Mouse (Mus musculus) neural tube, embryonic 13.5 days (tissue): ENCODE results near the gene Rpl38. TPM values are rescaled to one million over a fixed set of nuclear protein-coding genes. Genes with fewer than 3 reads are reported as not detected.

Experiments
- ATAC-seq: fragments of 200-750 bp; cut with Nextera tagmentation; 2 replicates; pipeline ENCODE4 v1.8.0; 2017; ENCODE audit warnings: low read depth, mild to moderate bottlenecking, moderate TSS enrichment, moderate library complexity
- H3K27ac ChIP-seq: fragments of 300-500 bp; sonication (generic); replicated peaks from 2 replicates; pipeline ENCODE4 v1.5.1; 2015; ENCODE audit warnings: moderate library complexity, mild to moderate bottlenecking, inconsistent platforms
- H3K27me3 ChIP-seq: fragments of 300-500 bp; sonication (generic); 2 replicates; pipeline ENCODE4 v1.6.1; 2015; ENCODE audit warnings: mild to moderate bottlenecking, inconsistent platforms
- H3K36me3 ChIP-seq: fragments of 300-500 bp; sonication (generic); 2 replicates; pipeline ENCODE4 v1.6.1; 2015; ENCODE audit warnings: mild to moderate bottlenecking, inconsistent platforms
- H3K4me1 ChIP-seq: fragments of 300-500 bp; sonication (generic); replicated peaks from 2 replicates; pipeline ENCODE4 v1.6.1; 2015; ENCODE audit warnings: inconsistent platforms
- H3K4me2 ChIP-seq: fragments of 300-500 bp; sonication (generic); 2 replicates; pipeline ENCODE4 v1.6.1; 2015; ENCODE audit warnings: inconsistent platforms, mild to moderate bottlenecking, moderate library complexity
- H3K4me3 ChIP-seq: fragments of 300-500 bp; sonication (generic); 2 replicates; pipeline ENCODE4 v1.5.1; 2015; ENCODE audit warnings: mild to moderate bottlenecking, inconsistent platforms
- H3K9ac ChIP-seq: fragments of 300-500 bp; sonication (generic); 2 replicates; pipeline ENCODE4 v1.6.1; 2015; ENCODE audit warnings: moderate library complexity, mild to moderate bottlenecking, inconsistent platforms
- H3K9me3 ChIP-seq: fragments of 300-500 bp; sonication (generic); 2 replicates; pipeline ENCODE4 v1.6.1; 2016; ENCODE audit warnings: inconsistent platforms
- WGBS: fragments of 180-500 bp; shearing (Covaris S2); methylation state at CpG from one replicate; pipeline ENCODE4 v1.1.7; 2015; 5-methylcytosine and 5-hydroxymethylcytosine counted together
- polyA plus RNA-seq: library from polyadenylated mRNA; unstranded; fragments of >200 nt; fragmentation: Nextera tagmentation; extraction: Ambion mirVana; gene quantifications from 2 replicates; pipeline ENCODE4 v1.2.1, GENCODE M21; 2015

The Rpl38 gene
- polyA plus RNA-seq = 821 and 850 TPM in 2 replicates

GRCm38 (mm10) chr11:114668301-114668710, at the start of gene Rpl38:
Gene Rpl38, plus strand, starts transcription at chr11:114668524.
- under 1% methylated on average over 21 of the region's 21 CpGs for WGBS
- peak within 1 kb of the TSS; percentile 78 for H3K4me3 ChIP-seq
- peak within 1 kb of the TSS; percentile 93 for H3K9ac ChIP-seq
- H3K9me3 ChIP-seq = no peaks in the 10 kb centered on the region
- peak within 1 kb of the TSS; percentile 77 for H3K4me2 ChIP-seq
- peak within 1 kb of the TSS; percentile 94 for H3K27ac ChIP-seq
- peaks cover 3% of the 10 kb centered on the region; the same call in 1 of the 2 replicates for H3K27me3 ChIP-seq
- ATAC-seq = peak; percentile 86
- H3K4me1 ChIP-seq = peaks cover 44% of the 10 kb centered on the region
- peaks cover 34% of the 10 kb centered on the region for H3K36me3 ChIP-seq

GRCm38 (mm10) chr11:114618697-114619417, 49.5 kb upstream of the Rpl38 start:
- WGBS = 35% methylated on average over 17 of the region's 17 CpGs
- H3K4me3 ChIP-seq = no peak overlapping the region
- no peak overlapping the region for H3K4me2 ChIP-seq
- no peak for ATAC-seq
- no peaks in the 10 kb centered on the region for H3K27me3 ChIP-seq
- H3K4me1 ChIP-seq = peaks cover 3% of the 10 kb centered on the region; the same call in 1 of the 2 replicates
- H3K27ac ChIP-seq = no peak overlapping the region
- no peaks in the 10 kb centered on the region for H3K9me3 ChIP-seq
- no peak overlapping the region for H3K9ac ChIP-seq
- H3K36me3 ChIP-seq = no peaks in the 10 kb centered on the region

GRCm38 (mm10) chr11:114626071-114626690, 42.1 kb upstream of the Rpl38 start:
- no peaks in the 10 kb centered on the region for H3K36me3 ChIP-seq
- H3K9me3 ChIP-seq = 0 out of 2 replicates have a peak, but pooled peaks cover 4% of the 10 kb centered on the region
- 0 out of 2 replicates have a peak overlapping the region, but pooled peaks have one; percentile 13 for H3K27ac ChIP-seq
- no peak overlapping the region for H3K4me3 ChIP-seq
- ATAC-seq = no peak
- no peak overlapping the region for H3K4me2 ChIP-seq
- H3K9ac ChIP-seq = no peak overlapping the region
- H3K27me3 ChIP-seq = 0 out of 2 replicates have a peak, but pooled peaks cover 8% of the 10 kb centered on the region
- peaks cover 9% of the 10 kb centered on the region for H3K4me1 ChIP-seq
- 29% methylated on average over 13 of the region's 13 CpGs for WGBS

DNA sequence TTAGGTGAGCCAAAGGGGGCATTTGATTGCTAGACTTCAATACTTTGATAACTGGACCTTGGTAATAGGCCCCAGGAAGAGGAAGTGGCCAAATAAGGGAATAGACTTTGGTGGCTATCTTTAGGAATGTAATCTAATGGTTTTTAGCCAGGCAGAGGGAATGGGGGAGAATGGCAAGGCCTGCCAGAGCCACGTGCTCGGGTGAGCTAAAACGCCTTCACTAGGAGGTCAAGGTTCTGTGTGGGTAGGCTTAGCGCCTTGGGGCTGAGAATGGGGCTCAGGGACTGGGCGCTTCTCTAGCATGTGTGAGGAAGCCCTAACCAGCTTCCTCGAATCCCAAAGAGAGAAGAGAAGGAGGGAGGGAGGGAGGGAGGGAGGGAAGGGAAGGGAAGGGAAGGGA, 41.3 kb upstream of the Rpl38 start:
- no peak overlapping the region for H3K4me2 ChIP-seq
- no peaks in the 10 kb centered on the region for H3K36me3 ChIP-seq
- no peak overlapping the region for H3K4me3 ChIP-seq
- H3K4me1 ChIP-seq = peaks cover 9% of the 10 kb centered on the region
- ATAC-seq = no peak
- WGBS = 88% methylated on average over 5 of the region's 6 CpGs
- H3K27me3 ChIP-seq = 0 out of 2 replicates have a peak, but pooled peaks cover 8% of the 10 kb centered on the region
- no peak overlapping the region for H3K9ac ChIP-seq
- H3K27ac ChIP-seq = no peak overlapping the region
- H3K9me3 ChIP-seq = 0 out of 2 replicates have a peak, but pooled peaks cover 4% of the 10 kb centered on the region

DNA sequence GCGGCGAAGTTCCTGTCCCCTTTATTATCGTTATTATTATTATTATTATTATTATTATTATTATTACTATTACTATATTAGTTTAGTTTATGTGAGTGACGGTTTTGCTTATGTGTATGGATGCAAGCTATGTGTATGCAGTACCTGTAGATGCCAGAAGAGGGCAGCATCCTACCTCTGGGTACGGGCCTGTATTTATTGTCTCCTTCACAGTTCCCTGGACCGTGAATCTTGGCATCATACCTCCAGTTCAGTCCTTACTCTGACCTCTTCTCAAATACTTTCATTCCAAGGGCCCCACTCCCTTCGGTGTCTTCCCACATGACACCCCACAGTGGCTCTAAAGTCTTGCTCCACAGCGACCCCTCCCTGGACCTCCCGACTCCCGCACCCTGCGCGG, 40.3 kb upstream of the Rpl38 start:
- Histone ChIP-seq H3K9me3 (0 out of 2 replicates have a peak, but pooled peaks cover 4% of the 10 kb centered on the region), H3K4me1 (peaks cover 9% of the 10 kb centered on the region), H3K27ac (no peak overlapping the region), H3K27me3 (0 out of 2 replicates have a peak, but pooled peaks cover 8% of the 10 kb centered on the region), H3K4me2 (no peak overlapping the region), H3K4me3 (no peak overlapping the region), H3K9ac (no peak overlapping the region), H3K36me3 (no peaks in the 10 kb centered on the region)
- 75% methylated on average over 12 of the region's 12 CpGs for WGBS
- ATAC-seq = no peak

DNA sequence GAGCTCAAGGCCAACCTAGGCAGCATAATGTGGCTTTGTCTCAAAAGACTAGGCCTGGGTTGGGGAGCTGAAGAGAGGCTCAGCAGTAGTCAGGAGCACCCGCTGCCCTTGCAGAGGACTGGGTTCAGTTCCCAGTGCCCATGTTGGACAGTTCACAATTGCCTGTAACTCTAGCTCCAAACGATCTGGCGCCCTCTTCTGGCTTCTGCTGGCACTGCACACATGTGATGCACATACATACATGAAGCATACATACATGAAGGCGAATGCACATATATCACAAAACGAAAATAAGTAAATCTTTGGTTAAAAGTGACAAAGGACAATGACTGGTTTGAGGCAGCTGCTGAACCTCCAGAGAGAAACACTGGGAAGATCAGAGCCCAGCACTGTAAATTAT, 38.3 kb upstream of the Rpl38 start:
- no peak overlapping the region for H3K27ac ChIP-seq
- H3K36me3 ChIP-seq = no peaks in the 10 kb centered on the region
- 0 out of 2 replicates have a peak, but pooled peaks cover 4% of the 10 kb centered on the region for H3K9me3 ChIP-seq
- no peak overlapping the region for H3K9ac ChIP-seq
- no peak overlapping the region for H3K4me3 ChIP-seq
- no peak overlapping the region for H3K4me2 ChIP-seq
- 84% methylated on average over 5 of the region's 5 CpGs for WGBS
- peaks cover 9% of the 10 kb centered on the region for H3K4me1 ChIP-seq
- H3K27me3 ChIP-seq = peaks cover 10% of the 10 kb centered on the region; the same call in 1 of the 2 replicates
- ATAC-seq = no peak

DNA sequence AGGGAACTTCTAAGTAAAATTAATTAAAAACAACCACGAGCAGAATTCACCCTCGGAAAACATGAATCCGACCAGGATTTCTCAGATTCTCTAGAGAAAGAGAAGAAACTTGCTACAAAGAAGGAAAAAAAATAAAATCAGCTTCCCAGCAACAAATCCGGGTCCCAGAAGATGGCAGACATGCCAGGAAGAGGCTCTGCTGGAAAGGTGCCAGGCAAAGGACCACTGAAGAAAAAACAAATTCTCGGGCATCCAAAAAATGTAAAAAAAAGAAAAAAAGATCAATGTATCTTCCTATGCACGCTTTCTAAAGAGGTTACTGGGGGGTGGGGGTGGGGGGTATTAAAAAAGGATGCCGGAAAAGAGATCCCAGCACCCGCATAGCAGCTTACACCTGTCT, 36.1 kb upstream of the Rpl38 start:
- Histone ChIP-seq H3K9me3 (0 out of 2 replicates have a peak, but pooled peaks cover 4% of the 10 kb centered on the region), H3K9ac (no peak overlapping the region), H3K27ac (no peak overlapping the region), H3K4me3 (no peak overlapping the region), H3K4me2 (no peak overlapping the region), H3K27me3 (peaks cover 9% of the 10 kb centered on the region), H3K4me1 (peaks cover 15% of the 10 kb centered on the region), H3K36me3 (no peaks in the 10 kb centered on the region)
- WGBS = 78% methylated on average over 8 of the region's 8 CpGs
- ATAC-seq = no peak

DNA sequence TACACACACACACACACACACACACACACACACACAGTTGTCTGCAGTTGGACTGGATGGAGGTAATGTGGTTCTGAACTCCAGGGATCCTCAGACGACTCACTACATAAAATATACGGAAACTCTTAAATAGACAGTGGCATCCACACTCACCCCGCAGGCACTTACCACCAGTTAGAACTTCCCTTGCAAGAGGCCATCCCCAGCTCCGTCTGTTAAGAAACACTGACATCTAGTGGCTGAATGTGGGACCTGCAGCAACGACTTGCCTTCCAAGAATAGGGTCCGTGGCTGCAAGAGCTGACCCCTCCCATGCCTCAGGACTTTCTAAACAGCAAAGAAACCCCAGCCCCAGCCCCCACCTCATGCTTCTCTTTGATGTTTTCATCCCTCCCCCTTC, 32.0 kb upstream of the Rpl38 start:
- Histone ChIP-seq H3K4me1 (peaks cover 32% of the 10 kb centered on the region), H3K4me3 (no peak overlapping the region), H3K27me3 (peaks cover 32% of the 10 kb centered on the region), H3K27ac (no peak overlapping the region), H3K9me3 (no peaks in the 10 kb centered on the region), H3K9ac (0 out of 2 replicates have a peak overlapping the region, but pooled peaks have one; percentile 9), H3K36me3 (no peaks in the 10 kb centered on the region), H3K4me2 (peak overlapping the region; percentile 29)
- 0% methylated on average over 6 of the region's 6 CpGs for WGBS
- ATAC-seq = peak; percentile 77

GRCm38 (mm10) chr11:114636727-114637505, 31.4 kb upstream of the Rpl38 start:
- no peak overlapping the region for H3K27ac ChIP-seq
- H3K9me3 ChIP-seq = no peaks in the 10 kb centered on the region
- no peak overlapping the region for H3K4me3 ChIP-seq
- H3K27me3 ChIP-seq = peaks cover 32% of the 10 kb centered on the region
- peak; percentile 49 for ATAC-seq
- no peaks in the 10 kb centered on the region for H3K36me3 ChIP-seq
- peak overlapping the region; percentile 29 for H3K4me2 ChIP-seq
- 56% methylated on average over 35 of the region's 35 CpGs for WGBS
- H3K9ac ChIP-seq = peak overlapping the region; percentile 34; the same call in 1 of the 2 replicates
- peaks cover 32% of the 10 kb centered on the region for H3K4me1 ChIP-seq

- Histone ChIP-seq H3K27me3 (peaks cover 25% of the 10 kb centered on the region), H3K4me1 (peaks cover 32% of the 10 kb centered on the region), H3K36me3 (no peaks in the 10 kb centered on the region), H3K9ac (no peak overlapping the region), H3K9me3 (no peaks in the 10 kb centered on the region), H3K4me3 (no peak overlapping the region), H3K4me2 (no peak overlapping the region), H3K27ac (no peak overlapping the region)
- no peak for ATAC-seq
- whole genome bisulfite sequencing = 56% methylated on average over 10 of the region's 10 CpGs
Observed at GRCm38 (mm10) chr11:114638647-114639290, 29.6 kb upstream of the Rpl38 start.

DNA sequence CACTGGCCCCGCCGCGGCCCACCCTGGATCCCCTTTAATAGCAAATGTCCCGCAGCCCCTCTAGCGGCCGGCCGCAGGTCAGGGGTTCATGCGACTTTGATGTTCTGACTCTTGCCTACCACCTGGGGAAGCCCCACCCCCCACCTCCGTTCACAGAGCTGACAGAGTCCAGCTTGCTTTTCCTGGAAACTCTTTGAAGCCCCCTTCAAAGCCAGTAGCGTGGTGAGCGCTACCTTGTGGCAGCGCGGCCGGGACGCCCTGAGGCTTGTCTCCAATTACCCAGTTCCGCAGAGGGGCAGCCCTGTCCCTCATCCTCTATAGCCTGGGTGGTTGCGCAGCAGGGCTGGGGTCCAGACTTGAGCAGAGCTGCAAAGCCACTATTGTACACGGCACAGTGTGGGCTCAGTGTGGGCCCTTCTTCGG, 28.6 kb upstream of the Rpl38 start:
- H3K4me1 ChIP-seq = peaks cover 32% of the 10 kb centered on the region
- peaks cover 24% of the 10 kb centered on the region for H3K27me3 ChIP-seq
- 0 out of 2 replicates have a peak overlapping the region, but pooled peaks have one; percentile 5 for H3K9ac ChIP-seq
- H3K36me3 ChIP-seq = no peaks in the 10 kb centered on the region
- H3K4me3 ChIP-seq = no peak overlapping the region
- WGBS = 3% methylated on average over 19 of the region's 19 CpGs
- no peaks in the 10 kb centered on the region for H3K9me3 ChIP-seq
- no peak for ATAC-seq
- no peak overlapping the region for H3K4me2 ChIP-seq
- no peak overlapping the region for H3K27ac ChIP-seq
